Mouse (Mus musculus) neural tube, embryonic 14.5 days (tissue): ENCODE results near the gene Prkab1. TPM values are rescaled to one million over a fixed set of nuclear protein-coding genes. Genes with fewer than 3 reads are reported as not detected.

Experiments used
- polyA plus RNA-seq: library from polyadenylated mRNA; unstranded; fragments of >200 nt; fragmentation: Nextera tagmentation; extraction: Ambion mirVana; gene quantifications from 2 replicates; pipeline ENCODE4 v1.2.1, GENCODE M21; 2014

Prkab1 gene
- polyA plus RNA-seq, 1 experiment from 2014 or later, result 53.3 TPM

Other genes with a start within 250 kb of the Prkab1 start
- gene Cit, start 179.2 kb downstream of the Prkab1 start, polyA plus RNA-seq, result 22.1 and 34.0 TPM in 2 replicates
- gene Tmem233, start 58.7 kb upstream of the Prkab1 start, polyA plus RNA-seq, result not detected in 2 replicates